Mouse (Mus musculus): ENCODE data around the gene Wnt8b.

DNA sequence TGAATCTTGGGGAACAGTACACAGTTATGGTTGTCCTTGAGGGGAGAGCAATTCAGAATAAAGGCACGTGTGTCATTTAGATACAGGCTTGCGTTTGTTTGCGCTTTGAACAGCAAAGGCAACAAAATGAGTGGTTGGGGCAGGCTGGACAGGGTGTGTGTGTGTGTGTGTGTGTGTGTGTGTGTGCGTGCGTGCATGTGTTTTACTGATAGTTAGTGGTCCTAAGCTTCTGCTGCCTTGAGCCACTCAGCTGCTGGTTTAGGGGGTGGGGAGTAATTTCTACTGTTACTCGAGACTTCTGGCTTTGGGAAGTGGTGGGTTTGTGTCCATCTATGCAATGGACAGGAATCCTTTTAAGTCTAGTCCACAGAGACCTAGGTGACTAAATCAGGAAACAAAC lies 5.7 kb downstream of the Wnt8b start:
- no peak for TF ChIP-seq CTCF (IDR thresholded peaks at IDR 0.05; ENCODE audit: borderline replicate concordance, control insufficient read depth, extremely low read depth, insufficient read depth, low read length, poor library complexity)
- no peak for TF ChIP-seq POLR2A (IDR thresholded peaks at IDR 0.05; ENCODE audit: control insufficient read depth, extremely low read depth, insufficient read depth, low read length, poor library complexity)
